Mouse (Mus musculus) heart, embryonic 11.5 days (tissue): ENCODE measurements at regions not wholly inside any gene's neighbourhood (a gene's known extent, or its start where the extent isn't known, plus 50 kb on each side); places are given as distances from the start of the nearest gene placed in this dataset.

Experiments used
- ATAC-seq: fragments of 200-750 bp; cut with Nextera tagmentation; replicated peaks from 2 replicates; pipeline ENCODE4 v1.8.0; 2017; ENCODE audit warnings: moderate library complexity; ENCODE audit not compliant: insufficient number of reproducible peaks, low FRiP score, low TSS enrichment
- H3K27ac ChIP-seq: fragments of 300-500 bp; sonication (generic); 2 replicates; pipeline ENCODE4 v1.5.1; 2014; ENCODE audit warnings: mild to moderate bottlenecking, low read depth, low read length
- H3K27me3 ChIP-seq: fragments of 300-500 bp; sonication (generic); 2 replicates; pipeline ENCODE4 v1.6.1; 2014; ENCODE audit warnings: mild to moderate bottlenecking, low read length, mixed read lengths; ENCODE audit not compliant: control insufficient read depth, insufficient read depth
- H3K36me3 ChIP-seq: fragments of 300-500 bp; sonication (generic); 2 replicates; pipeline ENCODE4 v1.6.1; 2014; ENCODE audit warnings: mild to moderate bottlenecking, low read length, moderate library complexity, mixed read lengths; ENCODE audit not compliant: control insufficient read depth, insufficient read depth
- H3K4me1 ChIP-seq: fragments of 300-500 bp; sonication (generic); 2 replicates; pipeline ENCODE4 v1.6.1; 2014; ENCODE audit warnings: low read length; ENCODE audit not compliant: control insufficient read depth, insufficient read depth
- H3K4me2 ChIP-seq: fragments of 300-500 bp; sonication (generic); 2 replicates; pipeline ENCODE4 v1.6.1; 2014; ENCODE audit warnings: mild to moderate bottlenecking, moderate library complexity
- H3K4me3 ChIP-seq: fragments of 300-500 bp; sonication (generic); 2 replicates; pipeline ENCODE4 v1.5.1; 2014; ENCODE audit warnings: low read depth, low read length
- H3K9ac ChIP-seq: fragments of 300-500 bp; sonication (generic); 2 replicates; pipeline ENCODE4 v1.6.1; 2014; ENCODE audit warnings: mild to moderate bottlenecking, low read depth, low read length, moderate library complexity
- H3K9me3 ChIP-seq: fragments of 300-500 bp; sonication (generic); replicated peaks from 2 replicates; pipeline ENCODE4 v1.6.1; 2016; ENCODE audit warnings: low read length; ENCODE audit not compliant: control insufficient read depth
- WGBS: fragments of 180-500 bp; shearing (Covaris S2); extraction: QIAGEN DNeasy Blood & Tissue Kit; methylation state at CpG from one replicate; pipeline ENCODE4 v1.1.7; 2014; ENCODE audit not compliant: insufficient replicate concordance; 5-methylcytosine and 5-hydroxymethylcytosine counted together

DNA sequence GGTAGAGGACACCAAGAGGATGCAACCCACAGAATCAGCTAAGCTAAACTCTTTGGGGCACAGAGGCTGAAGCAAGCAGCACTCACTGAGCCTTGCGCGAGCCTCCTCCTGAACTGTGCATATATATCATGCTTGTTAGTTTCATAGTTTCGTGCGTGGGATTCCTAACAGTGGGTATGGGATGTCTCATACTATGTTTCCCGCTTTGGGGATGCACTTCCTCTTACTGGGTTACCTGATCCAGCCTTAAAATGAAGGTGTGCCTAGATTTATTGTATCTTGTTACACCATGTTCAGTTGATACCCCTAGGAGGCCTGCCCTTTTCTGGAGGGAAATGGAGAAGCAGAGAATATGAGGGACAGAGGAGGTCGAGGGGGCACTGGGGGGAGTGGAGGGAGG lies 407.4 kb upstream of the Alcam start:
- H3K9me3 ChIP-seq = no peaks in the 10 kb centered on the region
- no peak for ATAC-seq
- H3K36me3 ChIP-seq = no peaks in the 10 kb centered on the region
- H3K4me3 ChIP-seq = no peak overlapping the region
- H3K4me2 ChIP-seq = no peak overlapping the region
- H3K27me3 ChIP-seq = no peaks in the 10 kb centered on the region
- H3K4me1 ChIP-seq = peaks cover 4% of the 10 kb centered on the region; the same call in 1 of the 2 replicates
- 85% methylated on average over 6 of the region's 6 CpGs for WGBS
- no peak overlapping the region for H3K27ac ChIP-seq
- H3K9ac ChIP-seq = no peak overlapping the region

DNA sequence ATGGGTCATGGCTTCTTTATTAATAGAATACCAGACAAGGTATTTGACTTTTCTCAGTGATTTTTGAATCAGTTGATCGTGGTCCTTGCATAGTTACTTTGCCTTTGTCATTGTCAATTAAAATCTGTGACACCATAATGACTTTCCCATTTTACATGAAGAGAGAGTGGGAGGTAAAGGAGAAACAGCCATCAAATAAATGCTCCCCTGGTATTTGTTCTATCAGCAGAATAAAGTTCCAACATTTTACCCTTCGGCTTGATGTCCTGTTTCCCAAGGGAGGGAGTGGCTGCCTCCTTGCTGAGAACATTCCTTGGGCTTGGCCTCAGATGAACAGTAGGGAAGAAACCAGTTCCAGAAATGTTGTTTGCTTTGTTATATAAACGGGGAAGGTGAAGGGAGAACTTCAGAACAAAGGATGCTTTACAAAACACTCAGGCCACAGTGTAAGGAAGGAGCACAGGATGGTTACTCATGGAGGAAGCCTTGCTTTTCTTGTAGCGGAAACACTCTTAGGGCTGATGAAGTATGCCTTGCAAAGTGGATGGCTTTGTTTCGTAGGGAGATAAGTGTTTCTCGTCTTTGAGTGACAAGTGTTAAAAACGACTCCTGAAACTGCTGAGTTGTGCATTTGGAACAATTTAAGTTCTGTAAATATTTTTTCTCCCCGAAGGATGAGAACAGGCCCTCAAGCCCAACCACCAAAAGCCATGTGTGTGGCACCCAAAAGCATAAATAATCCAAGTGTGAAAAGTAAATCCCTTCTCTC lies 404.8 kb upstream of the Alcam start:
- no peak for ATAC-seq
- Histone ChIP-seq H3K4me2 (no peak overlapping the region), H3K27ac (no peak overlapping the region), H3K4me3 (no peak overlapping the region), H3K4me1 (peaks cover 4% of the 10 kb centered on the region; the same call in 1 of the 2 replicates), H3K9me3 (no peaks in the 10 kb centered on the region), H3K27me3 (no peaks in the 10 kb centered on the region), H3K36me3 (no peaks in the 10 kb centered on the region), H3K9ac (no peak overlapping the region)
- 37% methylated on average over 8 of the region's 8 CpGs for WGBS

DNA sequence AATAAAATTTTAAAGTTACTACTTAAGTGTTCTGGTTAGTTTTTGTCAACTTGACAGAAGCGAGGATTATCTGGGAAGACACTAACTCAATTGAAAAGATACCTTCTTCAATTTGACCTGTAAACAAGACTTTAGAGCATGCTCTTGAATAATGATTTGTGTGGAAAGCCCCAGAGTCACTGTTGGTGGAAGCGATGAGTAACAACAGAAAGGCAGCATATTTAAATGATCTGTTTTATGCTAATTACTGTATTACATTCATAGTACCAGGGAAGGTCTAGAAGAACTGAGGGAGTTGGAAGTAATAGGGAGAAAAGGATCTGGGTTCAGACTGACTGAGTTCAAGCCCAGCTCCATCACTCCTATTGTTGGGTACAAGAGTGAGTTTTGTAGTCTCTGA lies 397.3 kb upstream of the Alcam start:
- Histone ChIP-seq H3K4me3 (no peak overlapping the region), H3K27me3 (no peaks in the 10 kb centered on the region), H3K27ac (no peak overlapping the region), H3K36me3 (no peaks in the 10 kb centered on the region), H3K9me3 (no peaks in the 10 kb centered on the region), H3K4me2 (no peak overlapping the region), H3K4me1 (no peaks in the 10 kb centered on the region), H3K9ac (no peak overlapping the region)
- 85% methylated on average over 2 of the region's 2 CpGs for WGBS
- no peak for ATAC-seq

DNA sequence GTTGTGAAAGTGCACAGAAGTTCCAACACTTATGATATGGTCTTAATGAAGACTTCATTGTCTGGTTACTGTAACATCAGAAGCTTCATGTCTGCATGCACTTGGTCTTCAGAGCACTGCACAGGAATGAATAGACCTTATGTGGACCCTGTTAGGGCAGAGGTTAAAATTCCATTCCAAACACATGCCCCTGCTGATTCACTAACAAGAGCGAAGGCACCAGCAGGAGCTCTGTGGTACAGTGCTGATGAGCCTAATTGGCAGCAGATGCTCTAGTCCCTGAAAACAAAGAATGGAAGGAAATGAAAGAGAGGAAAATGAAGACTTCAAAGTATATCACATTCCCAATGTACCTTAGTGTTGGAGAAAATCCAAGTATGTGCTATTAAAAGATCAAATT lies 365.1 kb upstream of the Alcam start:
- Histone ChIP-seq H3K9me3 (no peaks in the 10 kb centered on the region), H3K27ac (no peak overlapping the region), H3K9ac (no peak overlapping the region), H3K4me2 (no peak overlapping the region), H3K4me1 (no peaks in the 10 kb centered on the region), H3K36me3 (no peaks in the 10 kb centered on the region), H3K27me3 (no peaks in the 10 kb centered on the region), H3K4me3 (no peak overlapping the region)
- 63% methylated on average over 1 of the region's 1 CpGs for WGBS
- no peak for ATAC-seq

DNA sequence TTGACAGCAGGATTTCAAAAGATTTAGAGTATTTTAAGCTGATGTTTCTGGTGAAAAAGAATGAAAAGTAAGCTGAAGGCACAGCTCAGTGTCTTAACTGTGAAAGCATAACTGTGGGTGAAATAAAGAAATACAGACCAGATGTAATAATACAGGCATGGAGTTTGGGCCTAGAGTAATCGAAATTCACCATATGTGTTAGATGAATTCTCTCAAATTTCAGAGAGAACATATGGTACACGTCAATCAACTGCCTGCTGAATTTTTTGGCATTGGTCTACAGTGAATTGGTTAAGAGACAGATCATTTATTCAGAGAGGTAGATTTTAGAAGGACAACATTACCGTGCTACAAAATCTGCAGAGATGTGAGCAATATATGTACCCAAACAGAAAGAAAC lies 357.3 kb upstream of the Alcam start:
- Histone ChIP-seq H3K9me3 (no peaks in the 10 kb centered on the region), H3K27me3 (no peaks in the 10 kb centered on the region), H3K4me3 (no peak overlapping the region), H3K4me2 (no peak overlapping the region), H3K4me1 (no peaks in the 10 kb centered on the region), H3K9ac (no peak overlapping the region), H3K36me3 (no peaks in the 10 kb centered on the region), H3K27ac (no peak overlapping the region)
- no peak for ATAC-seq
- WGBS = 58% methylated on average over 3 of the region's 3 CpGs

DNA sequence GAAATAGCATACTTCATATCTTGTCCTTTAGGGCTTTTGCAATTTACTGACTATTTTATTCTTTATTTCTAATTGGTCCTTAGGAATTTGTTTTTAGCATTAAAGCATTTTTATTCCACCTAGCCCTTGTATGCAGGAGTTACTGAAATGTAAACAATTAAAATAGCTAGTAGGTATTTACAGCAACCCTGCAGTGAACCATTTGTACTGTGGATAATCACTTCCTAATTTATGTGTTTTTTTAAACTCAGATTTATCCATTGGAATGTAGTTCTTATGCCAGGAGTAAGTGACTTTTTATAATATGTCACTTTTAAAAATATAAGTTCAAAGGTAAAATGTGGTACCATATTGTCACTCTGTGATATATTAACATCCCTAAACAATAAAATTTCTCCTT lies 350.5 kb upstream of the Alcam start:
- no peak for ATAC-seq
- Histone ChIP-seq H3K27me3 (no peaks in the 10 kb centered on the region), H3K4me1 (no peaks in the 10 kb centered on the region), H3K9ac (no peak overlapping the region), H3K36me3 (no peaks in the 10 kb centered on the region), H3K4me3 (no peak overlapping the region), H3K27ac (no peak overlapping the region), H3K4me2 (no peak overlapping the region), H3K9me3 (no peaks in the 10 kb centered on the region)

DNA sequence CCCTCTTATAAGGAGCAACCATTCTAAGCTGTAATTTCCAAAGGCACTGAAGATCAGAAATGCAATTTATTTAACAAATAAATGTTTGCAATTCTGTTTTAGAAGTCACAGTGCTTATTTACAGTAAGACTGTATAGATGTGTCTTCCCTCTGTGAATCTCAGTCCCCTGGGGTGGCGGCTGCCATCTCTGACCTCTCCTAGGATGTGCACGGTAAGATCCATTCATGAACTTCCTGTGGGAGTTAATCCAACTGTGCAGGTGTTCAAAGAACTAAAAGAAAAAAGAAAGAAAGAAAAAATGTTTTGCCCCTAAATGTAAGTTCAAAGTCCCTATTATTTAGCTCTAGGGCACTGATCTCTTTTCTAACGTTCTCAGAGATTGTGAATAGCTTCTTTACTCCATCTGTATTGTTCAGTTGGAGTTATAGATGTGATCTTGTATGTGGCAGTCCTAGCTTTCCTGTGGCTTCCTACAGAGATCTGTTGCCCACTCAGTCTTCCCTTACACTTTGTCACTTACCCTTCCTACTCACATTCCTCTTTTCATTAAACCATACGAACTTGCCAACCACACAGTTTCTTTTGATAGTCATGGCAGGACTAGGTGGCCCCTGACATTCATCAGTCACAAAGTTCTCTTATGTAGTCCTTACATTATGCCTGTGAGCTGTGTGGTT lies 346.0 kb upstream of the Alcam start:
- H3K4me1 ChIP-seq = no peaks in the 10 kb centered on the region
- H3K27me3 ChIP-seq = no peaks in the 10 kb centered on the region
- no peaks in the 10 kb centered on the region for H3K36me3 ChIP-seq
- WGBS = 68% methylated on average over 4 of the region's 4 CpGs
- H3K27ac ChIP-seq = no peak overlapping the region
- H3K4me2 ChIP-seq = no peak overlapping the region
- no peaks in the 10 kb centered on the region for H3K9me3 ChIP-seq
- no peak overlapping the region for H3K9ac ChIP-seq
- no peak overlapping the region for H3K4me3 ChIP-seq
- ATAC-seq = no peak

DNA sequence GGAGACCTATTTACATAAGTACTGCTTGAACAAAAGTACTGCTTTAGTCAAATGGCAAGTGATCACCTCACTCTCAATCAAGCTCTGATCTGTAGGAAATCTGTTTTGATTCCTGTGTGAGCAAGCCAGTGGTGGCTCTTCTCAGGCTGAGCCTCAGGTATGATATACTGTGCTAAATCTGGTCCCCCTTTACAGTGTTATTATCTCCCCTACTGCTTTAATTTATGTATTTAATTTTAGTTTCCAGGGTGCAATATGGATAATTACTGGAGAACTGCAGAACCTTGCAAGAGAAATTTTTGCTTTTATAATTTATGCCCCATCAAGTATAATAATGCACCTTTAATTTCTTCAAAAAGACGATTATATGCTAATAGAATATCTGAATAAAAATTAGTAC lies 341.3 kb upstream of the Alcam start:
- no peaks in the 10 kb centered on the region for H3K27me3 ChIP-seq
- no peaks in the 10 kb centered on the region for H3K36me3 ChIP-seq
- no peaks in the 10 kb centered on the region for H3K9me3 ChIP-seq
- no peaks in the 10 kb centered on the region for H3K4me1 ChIP-seq
- ATAC-seq = no peak
- no peak overlapping the region for H3K9ac ChIP-seq
- 77% methylated on average over 1 of the region's 1 CpGs for WGBS
- no peak overlapping the region for H3K27ac ChIP-seq
- H3K4me2 ChIP-seq = no peak overlapping the region
- no peak overlapping the region for H3K4me3 ChIP-seq

DNA sequence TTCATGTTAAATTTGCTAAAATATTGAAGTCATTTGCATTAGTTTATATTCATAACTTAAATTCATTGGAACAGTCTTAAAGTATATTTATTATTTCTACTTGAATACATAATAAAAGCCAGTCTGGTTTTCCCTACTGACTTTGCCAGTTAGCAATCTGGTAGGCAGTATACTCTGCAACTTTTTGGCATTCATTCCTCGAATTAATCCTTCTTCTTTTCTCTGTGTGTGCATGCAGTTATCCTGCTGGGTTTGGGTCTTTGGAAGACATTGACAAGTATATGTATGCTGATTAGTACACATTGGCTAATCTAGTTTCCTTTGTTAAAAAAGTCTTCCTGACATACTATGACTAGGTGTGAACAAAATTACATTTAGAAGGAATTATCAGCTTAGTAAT lies 336.1 kb upstream of the Alcam start:
- Histone ChIP-seq H3K27me3 (no peaks in the 10 kb centered on the region), H3K36me3 (no peaks in the 10 kb centered on the region), H3K9me3 (no peaks in the 10 kb centered on the region), H3K4me3 (no peak overlapping the region), H3K4me1 (no peaks in the 10 kb centered on the region), H3K4me2 (no peak overlapping the region), H3K27ac (no peak overlapping the region), H3K9ac (no peak overlapping the region)
- no peak for ATAC-seq
- WGBS = 74% methylated on average over 1 of the region's 1 CpGs
